Mouse (Mus musculus): Measurements from ENCODE around the gene Rnf213.
"Not testable (repeated sequence)": the region's sequence is repeated elsewhere in the genome, so short reads cannot be mapped to it uniquely, and the experiment has no call there.

The Rnf213 gene

GRCm38 (mm10) chr11:119392800-119393482, at the start of gene Rnf213:
TSS of gene Rnf213 (plus strand) at chr11:119393100.
- DNase-seq (ENCODE audit: low spot score in 2 of 2): peak; percentile 37 to 40

GRCm38 (mm10) chr11:119344178-119344577, 48.7 kb upstream of the Rnf213 start:
- DNase-seq (ENCODE audit: low spot score in 2 of 2): no peak

- DNase-seq (ENCODE audit: low spot score in 2 of 2): no peak
These were observed 48.0 kb upstream of the Rnf213 start for GRCm38 (mm10) chr11:119344865-119345264.

- DNase-seq (ENCODE audit: low spot score in 2 of 2): no peak
These were observed 45.8 kb upstream of the Rnf213 start for GRCm38 (mm10) chr11:119347125-119347524.

- no peak for DNase-seq (ENCODE audit: low spot score in 2 of 2)
These were observed 40.8 kb upstream of the Rnf213 start for GRCm38 (mm10) chr11:119352113-119352512.

- DNase-seq (ENCODE audit: low spot score in 2 of 2): no peak
These were observed 39.0 kb upstream of the Rnf213 start for GRCm38 (mm10) chr11:119353946-119354345.

- peak; percentile 40 to 57 for DNase-seq (ENCODE audit: low spot score in 2 of 2)
These were observed 38.0 kb upstream of the Rnf213 start for GRCm38 (mm10) chr11:119354798-119355442.

GRCm38 (mm10) chr11:119355443-119356385, 37.2 kb upstream of the Rnf213 start, which contains the start of the genes Sgsh and Slc26a11:
TSS of gene Sgsh (minus strand) at chr11:119355536.
TSS of gene Slc26a11 (plus strand) at chr11:119355557.
- DNase-seq (ENCODE audit: low spot score in 2 of 2): peak; percentile 85

GRCm38 (mm10) chr11:119359089-119359488, 33.8 kb upstream of the Rnf213 start:
- no peak for DNase-seq (ENCODE audit: low spot score in 2 of 2)

GRCm38 (mm10) chr11:119362769-119363533, 29.9 kb upstream of the Rnf213 start:
- no peak for DNase-seq (ENCODE audit: low spot score in 2 of 2)

GRCm38 (mm10) chr11:119363534-119364145, 29.3 kb upstream of the Rnf213 start:
- DNase-seq (ENCODE audit: low spot score in 2 of 2): peak; percentile 69 to 79

GRCm38 (mm10) chr11:119375425-119375824, 17.5 kb upstream of the Rnf213 start:
- DNase-seq (ENCODE audit: low spot score in 2 of 2): no peak

- no peak for DNase-seq (ENCODE audit: low spot score in 2 of 2)
These were observed 15.6 kb upstream of the Rnf213 start for GRCm38 (mm10) chr11:119377326-119377725.

- DNase-seq (ENCODE audit: low spot score in 2 of 2): no peak
These were observed 14.3 kb upstream of the Rnf213 start for GRCm38 (mm10) chr11:119378551-119378950.

- DNase-seq (ENCODE audit: low spot score in 2 of 2): no peak
These were observed 11.1 kb upstream of the Rnf213 start for GRCm38 (mm10) chr11:119381631-119382337.

- no peak for DNase-seq (ENCODE audit: low spot score in 2 of 2)
These were observed 10.5 kb upstream of the Rnf213 start for GRCm38 (mm10) chr11:119382338-119382850.

- no peak for DNase-seq (ENCODE audit: low spot score in 2 of 2)
These were observed 8.0 kb upstream of the Rnf213 start for GRCm38 (mm10) chr11:119384904-119385303.

- DNase-seq (ENCODE audit: low spot score in 2 of 2): no peak
These were observed 6.6 kb upstream of the Rnf213 start for GRCm38 (mm10) chr11:119386306-119386705.

- not testable (repeated sequence) for DNase-seq (ENCODE audit: low spot score in 2 of 2)
These were observed 5.6 kb upstream of the Rnf213 start for GRCm38 (mm10) chr11:119387273-119387672.

- DNase-seq (ENCODE audit: low spot score in 2 of 2): peak; percentile 67 to 76
These were observed 3.0 kb upstream of the Rnf213 start for GRCm38 (mm10) chr11:119389851-119390270.

All from right cerebral cortex, postnatal 10 days (tissue).